Mouse (Mus musculus) stomach, postnatal 0 days (tissue): ENCODE data around the gene Flcn.

Experiments
- CTCF ChIP-seq: IDR thresholded peaks from 2 replicates; pipeline ENCODE4 v1.5.1; 2016; ENCODE audit warnings: antibody characterized with exemption, low read depth, mild to moderate bottlenecking, moderate library complexity
- EP300 ChIP-seq: optimal IDR thresholded peaks from 2 replicates; pipeline ENCODE3; 2016; ENCODE audit warnings: antibody characterized with exemption

- TF ChIP-seq CTCF (no peak), EP300 (no peak)
These were observed 5.3 kb downstream of the Flcn start for GRCm38 (mm10) chr11:59804409-59805110.
